Mouse (Mus musculus) skeletal muscle tissue, adult 2 months (tissue): ENCODE results near the gene Arhgap22.

ENCODE experiments used
- DNase-seq: peaks from one replicate; pipeline ENCODE4 v3.0.0-alpha.2; 2012; ENCODE audit warnings: low read depth, low spot score

Arhgap22 gene

GRCm38 (mm10) chr14:33212958-33213309, 892 bp upstream of the Arhgap22 start:
- DNase-seq: no peak

- DNase-seq: no peak
Observed at GRCm38 (mm10) chr14:33214767-33215128, 922 bp downstream of the Arhgap22 start.

GRCm38 (mm10) chr14:33215163-33215562, 1.3 kb downstream of the Arhgap22 start:
- no peak for DNase-seq

GRCm38 (mm10) chr14:33216343-33217208, 2.8 kb downstream of the Arhgap22 start:
- no peak for DNase-seq

GRCm38 (mm10) chr14:33225235-33225634, 11.4 kb downstream of the Arhgap22 start:
- DNase-seq: no peak

GRCm38 (mm10) chr14:33230672-33231071, 16.8 kb downstream of the Arhgap22 start:
- DNase-seq: no peak

GRCm38 (mm10) chr14:33231311-33231710, 17.5 kb downstream of the Arhgap22 start:
- no peak for DNase-seq

- DNase-seq: peak; percentile 32
Observed at GRCm38 (mm10) chr14:33232048-33232447, 18.2 kb downstream of the Arhgap22 start.

GRCm38 (mm10) chr14:33235661-33236060, 21.8 kb downstream of the Arhgap22 start:
- peak; percentile 32 for DNase-seq

GRCm38 (mm10) chr14:33240400-33240799, 26.6 kb downstream of the Arhgap22 start:
- no peak for DNase-seq

GRCm38 (mm10) chr14:33243261-33243660, 29.4 kb downstream of the Arhgap22 start:
- no peak for DNase-seq

GRCm38 (mm10) chr14:33244519-33244918, 30.7 kb downstream of the Arhgap22 start:
- no peak for DNase-seq

- DNase-seq: no peak
Observed at GRCm38 (mm10) chr14:33244946-33245345, 31.1 kb downstream of the Arhgap22 start.

GRCm38 (mm10) chr14:33246476-33246875, 32.6 kb downstream of the Arhgap22 start:
- DNase-seq: no peak

- DNase-seq: peak; percentile 90
Observed at GRCm38 (mm10) chr14:33247623-33248022, 33.8 kb downstream of the Arhgap22 start.

- no peak for DNase-seq
Observed at GRCm38 (mm10) chr14:33248741-33249140, 34.9 kb downstream of the Arhgap22 start.

GRCm38 (mm10) chr14:33250215-33250939, 36.6 kb downstream of the Arhgap22 start:
- DNase-seq: peak; percentile 47

GRCm38 (mm10) chr14:33250956-33251745, 37.3 kb downstream of the Arhgap22 start:
- no peak for DNase-seq

GRCm38 (mm10) chr14:33258256-33258655, 44.4 kb downstream of the Arhgap22 start:
- DNase-seq: no peak

GRCm38 (mm10) chr14:33260131-33260530, 46.3 kb downstream of the Arhgap22 start:
- no peak for DNase-seq

GRCm38 (mm10) chr14:33264795-33265194, 51.0 kb downstream of the Arhgap22 start:
- DNase-seq: no peak

- DNase-seq: no peak
Observed at GRCm38 (mm10) chr14:33276240-33276639, 62.4 kb downstream of the Arhgap22 start.
